Mouse (Mus musculus) hindbrain, postnatal 0 days (tissue): ENCODE measurements around the gene Egfem1. TPM values are rescaled to one million over a fixed set of nuclear protein-coding genes. Genes with fewer than 3 reads are reported as not detected.

Experiments used
- ATAC-seq: fragments of 200-750 bp; cut with Nextera tagmentation; 2 replicates; pipeline ENCODE4 v1.8.0; 2017; ENCODE audit warnings: mild to moderate bottlenecking, moderate TSS enrichment, moderate library complexity
- DNase-seq: peaks from one replicate; pipeline ENCODE4 v3.0.0-alpha.2; 2015; ENCODE audit warnings: low spot score
- H3K27ac ChIP-seq: fragments of 300-500 bp; sonication (generic); 2 replicates; pipeline ENCODE4 v1.5.1; 2014; ENCODE audit warnings: mild to moderate bottlenecking
- H3K27me3 ChIP-seq: fragments of 300-500 bp; sonication (generic); 2 replicates; pipeline ENCODE4 v1.6.1; 2014; ENCODE audit warnings: low read length, mixed read lengths; ENCODE audit not compliant: insufficient read depth
- H3K36me3 ChIP-seq: fragments of 300-500 bp; sonication (generic); 2 replicates; pipeline ENCODE4 v1.6.1; 2014; ENCODE audit warnings: low read length, mixed read lengths; ENCODE audit not compliant: insufficient read depth
- H3K4me1 ChIP-seq: fragments of 300-500 bp; sonication (generic); 2 replicates; pipeline ENCODE4 v1.6.1; 2014; ENCODE audit warnings: antibody characterized with exemption, low read length, mixed read lengths; ENCODE audit not compliant: insufficient read depth
- H3K4me2 ChIP-seq: fragments of 300-500 bp; sonication (generic); 2 replicates; pipeline ENCODE4 v1.6.1; 2014; ENCODE audit warnings: low read depth, mild to moderate bottlenecking, low read length, moderate library complexity, mixed read lengths
- H3K4me3 ChIP-seq: fragments of 300-500 bp; sonication (generic); 2 replicates; pipeline ENCODE4 v1.5.1; 2014; ENCODE audit warnings: low read length
- H3K9ac ChIP-seq: fragments of 300-500 bp; sonication (generic); replicated peaks from 2 replicates; pipeline ENCODE4 v1.6.1; 2014; ENCODE audit warnings: mild to moderate bottlenecking, low read length, moderate library complexity, mixed read lengths
- H3K9me3 ChIP-seq: fragments of 300-500 bp; sonication (generic); 2 replicates; pipeline ENCODE4 v1.6.1; 2016; ENCODE audit warnings: low read length, mixed read lengths
- CTCF ChIP-seq: IDR thresholded peaks from 2 replicates; pipeline ENCODE4 v1.5.1; 2016; ENCODE audit warnings: antibody characterized with exemption, control low read depth, low read depth
- WGBS: fragments of 180-500 bp; shearing (Covaris S2); extraction: QIAGEN DNeasy Blood & Tissue Kit; methylation state at CpG from one replicate; pipeline ENCODE4 v1.1.7; 2014; 5-methylcytosine and 5-hydroxymethylcytosine counted together
- polyA plus RNA-seq: library from polyadenylated mRNA; unstranded; fragments of >200 nt; fragmentation: Nextera tagmentation; extraction: Ambion mirVana; gene quantifications from 2 replicates; pipeline ENCODE4 v1.2.1, GENCODE M21; 2015
- total RNA-seq: library from RNA; depleted of rRNA; stranded (reverse); fragments of >200 nt; gene quantifications from 2 replicates; pipeline ENCODE4 v1.2.3, GENCODE M21; 2014

The Egfem1 gene
- total and polyA plus RNA-seq, 2 experiments from 2014 or later: 4.1 to 12.6 TPM

- H3K4me1 ChIP-seq: no peaks in the 10 kb centered on the region
- no peak overlapping the region for H3K4me2 ChIP-seq
- H3K4me3 ChIP-seq: no peak overlapping the region
- no peaks in the 10 kb centered on the region for H3K27me3 ChIP-seq
- no peak overlapping the region for H3K9ac ChIP-seq
- no peaks in the 10 kb centered on the region for H3K36me3 ChIP-seq
- no peak for TF ChIP-seq CTCF
- no peaks in the 10 kb centered on the region for H3K9me3 ChIP-seq
- DNase-seq (no peak), ATAC-seq (no peak)
- H3K27ac ChIP-seq: no peak overlapping the region
- 14% methylated on average over 3 of the region's 3 CpGs for WGBS
These were observed 210.4 kb downstream of the Egfem1 start for GRCm38 (mm10) chr3:29292251-29292650.

GRCm38 (mm10) chr3:29293230-29293629 is 211.4 kb downstream of the Egfem1 start:
- H3K4me3 ChIP-seq: no peak overlapping the region
- H3K4me1 ChIP-seq: no peaks in the 10 kb centered on the region
- H3K4me2 ChIP-seq: no peak overlapping the region
- no peaks in the 10 kb centered on the region for H3K36me3 ChIP-seq
- H3K9ac ChIP-seq: no peak overlapping the region
- no peaks in the 10 kb centered on the region for H3K27me3 ChIP-seq
- H3K27ac ChIP-seq: no peak overlapping the region
- H3K9me3 ChIP-seq: no peaks in the 10 kb centered on the region
- WGBS: 30% methylated on average over 4 of the region's 4 CpGs
- no peak for ATAC-seq
- DNase-seq: no peak
- TF ChIP-seq CTCF: no peak

GRCm38 (mm10) chr3:29342223-29342791 is 260.5 kb downstream of the Egfem1 start:
- no peak for DNase-seq
- Histone ChIP-seq H3K4me2 (no peak overlapping the region), H3K9ac (no peak overlapping the region), H3K36me3 (no peaks in the 10 kb centered on the region), H3K27me3 (no peaks in the 10 kb centered on the region), H3K27ac (no peak overlapping the region), H3K4me3 (no peak overlapping the region), H3K4me1 (no peaks in the 10 kb centered on the region), H3K9me3 (no peaks in the 10 kb centered on the region)
- ATAC-seq: no peak
- no peak for TF ChIP-seq CTCF
- WGBS: 70% methylated on average over 3 of the region's 3 CpGs

- Histone ChIP-seq H3K27me3 (no peaks in the 10 kb centered on the region), H3K4me2 (no peak overlapping the region), H3K4me3 (no peak overlapping the region), H3K4me1 (no peaks in the 10 kb centered on the region), H3K36me3 (no peaks in the 10 kb centered on the region), H3K27ac (no peak overlapping the region), H3K9ac (no peak overlapping the region), H3K9me3 (no peaks in the 10 kb centered on the region)
- no peak for DNase-seq
- WGBS: 82% methylated on average over 3 of the region's 3 CpGs
- ATAC-seq: no peak
- TF ChIP-seq CTCF: no peak
These were observed 264.0 kb downstream of the Egfem1 start for GRCm38 (mm10) chr3:29345805-29346204.

GRCm38 (mm10) chr3:29366907-29367306 is 285.1 kb downstream of the Egfem1 start:
- Histone ChIP-seq H3K4me3 (no peak overlapping the region), H3K4me1 (no peaks in the 10 kb centered on the region), H3K4me2 (no peak overlapping the region), H3K9ac (no peak overlapping the region), H3K36me3 (no peaks in the 10 kb centered on the region), H3K9me3 (no peaks in the 10 kb centered on the region), H3K27ac (no peak overlapping the region), H3K27me3 (no peaks in the 10 kb centered on the region)
- no peak for ATAC-seq
- no peak for DNase-seq
- WGBS: 51% methylated on average over 8 of the region's 8 CpGs
- no peak for TF ChIP-seq CTCF

GRCm38 (mm10) chr3:29370519-29370918 is 288.7 kb downstream of the Egfem1 start:
- H3K36me3 ChIP-seq: no peaks in the 10 kb centered on the region
- H3K9ac ChIP-seq: no peak overlapping the region
- no peak overlapping the region for H3K4me2 ChIP-seq
- WGBS: 74% methylated on average over 5 of the region's 5 CpGs
- DNase-seq (no peak), ATAC-seq (no peak)
- H3K9me3 ChIP-seq: no peaks in the 10 kb centered on the region
- H3K4me3 ChIP-seq: no peak overlapping the region
- no peak overlapping the region for H3K27ac ChIP-seq
- 0 out of 2 replicates have a peak, but pooled peaks have one; percentile 17 for TF ChIP-seq CTCF
- no peaks in the 10 kb centered on the region for H3K27me3 ChIP-seq
- no peaks in the 10 kb centered on the region for H3K4me1 ChIP-seq

- ATAC-seq: 0 out of 2 replicates have a peak, but pooled peaks have one; percentile 32
- no peak overlapping the region for H3K4me2 ChIP-seq
- no peak for TF ChIP-seq CTCF
- H3K36me3 ChIP-seq: no peaks in the 10 kb centered on the region
- H3K27ac ChIP-seq: no peak overlapping the region
- H3K4me1 ChIP-seq: no peaks in the 10 kb centered on the region
- 65% methylated on average over 2 of the region's 2 CpGs for WGBS
- H3K27me3 ChIP-seq: no peaks in the 10 kb centered on the region
- H3K9me3 ChIP-seq: no peaks in the 10 kb centered on the region
- H3K9ac ChIP-seq: no peak overlapping the region
- peak; percentile 3 for DNase-seq
- H3K4me3 ChIP-seq: no peak overlapping the region
These were observed 299.4 kb downstream of the Egfem1 start for GRCm38 (mm10) chr3:29381255-29381654.
